Comparison of ENCODE assay signal across 13 mouse cellular contexts in genomic region chr3:37909008-37909407, GRCm38 (mm10).
"Had no signal": no experiment of that assay in that cellular context is flagged by ENCODE, and none has a peak within 500 bp of the region (broad histone marks: within the 10 kb centered on the region; RNA-seq: fewer than 3 reads in every experiment).

No protein-coding gene starts in this region.

- H3K27me3 ChIP-seq: limb, embryonic 13.5 days; liver, embryonic 13.5 days had no signal

- H3K9ac ChIP-seq: limb, embryonic 13.5 days; liver, embryonic 13.5 days; lung, embryonic 14.5 days had no signal

- DNase-seq: layer of hippocampus, adult 9-11 months; liver; liver, embryonic 13.5 days; lung, embryonic 14.5 days; midbrain, embryonic 14.5 days; thymus, adult 18-20 months; thymus, postnatal 36 days had no signal

- H3K4me2 ChIP-seq: limb, embryonic 13.5 days; liver, embryonic 13.5 days; lung, embryonic 14.5 days had no signal

- H3K9me3 ChIP-seq: limb, embryonic 10.5 days; limb, embryonic 13.5 days; liver, embryonic 13.5 days had no signal

- H3K4me3 ChIP-seq: layer of hippocampus, adult 2 months; limb, embryonic 10.5 days; limb, embryonic 13.5 days; liver, embryonic 13.5 days had no signal

- ATAC-seq: inflammation-experienced regulatory T-cells, adult 6 months; lung, postnatal 0 days had no signal

- H3K36me3 ChIP-seq: limb, embryonic 10.5 days; limb, embryonic 13.5 days; liver, embryonic 13.5 days had no signal

- H3K27ac ChIP-seq: layer of hippocampus, adult 2 months; limb, embryonic 13.5 days; liver, embryonic 13.5 days; macrophage had no signal
